Mouse (Mus musculus) G1E (cell line): ENCODE results near the gene Dnah1.

ENCODE experiments used
- CTCF ChIP-seq: IDR thresholded peaks from 2 replicates; pipeline ENCODE4 v1.5.1; 2012; ENCODE audit warnings: low read depth, low read length, inconsistent platforms, mixed read lengths
- GATA1 ChIP-seq: IDR thresholded peaks from 2 replicates; pipeline ENCODE4 v1.6.1; 2012; ENCODE audit warnings: borderline replicate concordance, low read length, inconsistent platforms, mixed read lengths
- POLR2AphosphoS5 ChIP-seq: IDR thresholded peaks from 2 replicates; pipeline ENCODE4 v1.6.1; 2012; ENCODE audit warnings: low read depth, low read length, inconsistent platforms; ENCODE audit not compliant: insufficient replicate concordance

DNA sequence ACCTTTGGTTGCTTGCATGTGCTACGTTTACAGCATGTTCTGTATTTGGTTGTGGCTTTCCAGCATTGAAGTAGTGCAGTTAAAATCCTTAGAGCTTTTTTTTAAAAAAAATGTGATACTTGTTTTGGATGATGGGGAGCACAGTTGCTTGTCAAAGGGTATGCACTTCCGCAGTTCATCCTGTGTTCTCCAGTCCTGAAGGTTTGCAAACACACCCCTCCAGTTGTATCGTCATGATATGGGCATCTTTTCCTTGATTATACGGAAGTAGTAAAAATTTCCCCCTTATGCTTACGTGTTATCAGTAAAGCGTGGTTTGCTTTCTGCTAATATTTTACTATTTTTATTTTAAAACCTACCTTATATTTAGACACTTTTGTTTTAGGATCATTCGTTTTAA lies 13.7 kb upstream of the Dnah1 start:
- TF ChIP-seq CTCF (no peak), POLR2AphosphoS5 (no peak), GATA1 (no peak)
